Mouse (Mus musculus) 3134 (cell line): ENCODE measurements around the gene Polr2f.

ENCODE experiments used
- DNase-seq: peaks from one replicate; pipeline ENCODE4 v3.0.0-alpha.2; 2011; ENCODE audit warnings: low spot score; ENCODE audit not compliant: insufficient read length; ENCODE audit errors: extremely low read depth

The Polr2f gene

DNA sequence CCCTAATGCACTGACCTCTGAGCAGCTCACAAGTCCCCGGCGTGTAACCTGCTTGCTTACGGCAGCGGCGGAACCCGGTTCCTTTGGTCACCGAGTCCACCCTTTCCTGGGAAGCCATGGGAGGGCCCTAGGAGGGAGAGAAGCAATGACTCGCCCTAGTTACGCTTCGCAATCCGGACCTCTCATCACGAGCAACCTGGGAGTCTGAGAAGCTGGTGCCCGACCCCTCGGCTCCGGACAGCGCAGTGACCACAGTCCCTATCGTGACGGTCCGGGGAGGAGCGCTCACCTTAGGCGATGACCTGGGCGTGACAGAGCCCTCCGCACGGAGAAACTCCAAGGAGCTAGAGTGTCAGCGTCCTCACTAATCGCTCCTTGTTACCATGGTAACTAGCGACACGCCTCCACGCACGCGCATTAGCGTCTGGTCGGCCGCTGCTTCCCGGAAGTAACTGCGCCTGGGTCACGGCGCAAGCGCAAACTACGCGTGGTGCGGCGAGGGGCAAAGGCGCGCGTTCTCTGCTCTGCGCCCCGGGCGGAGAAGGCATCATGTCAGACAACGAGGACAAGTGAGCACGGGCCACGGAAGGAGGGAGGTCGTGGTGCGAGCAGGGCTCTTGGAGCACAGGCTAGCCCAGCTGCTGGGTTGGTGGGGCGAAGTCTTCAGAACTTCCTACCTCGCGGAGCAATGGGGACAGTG lies at the start of gene Polr2f, which contains the start of gene 1700088E04Rik:
Gene Polr2f, plus strand, starts transcription at position 144 of the 700 bp plus-strand sequence.
Gene 1700088E04Rik, minus strand, starts transcription at position 388 of the 700 bp plus-strand sequence.
- peak; percentile 92 for DNase-seq

DNA sequence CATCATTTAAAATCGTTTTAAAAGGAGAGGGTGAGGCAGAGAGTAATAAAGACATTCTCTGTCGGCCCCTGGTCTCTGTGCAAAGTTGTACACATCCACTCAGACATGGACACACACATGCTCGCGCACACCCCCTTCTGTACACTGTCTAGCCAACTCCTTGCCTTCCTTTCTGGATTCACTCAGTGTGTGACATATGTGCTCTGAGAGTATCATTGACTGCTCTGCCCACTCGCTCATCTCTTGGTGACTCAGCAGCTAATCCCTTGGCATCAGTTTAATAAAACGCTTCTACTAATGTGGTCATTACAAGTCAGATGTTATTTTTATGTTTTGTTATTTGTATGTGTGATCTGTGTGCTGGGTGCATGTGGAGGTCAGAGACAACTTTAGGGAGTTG lies 48.5 kb upstream of the Polr2f start:
- no peak for DNase-seq

DNA sequence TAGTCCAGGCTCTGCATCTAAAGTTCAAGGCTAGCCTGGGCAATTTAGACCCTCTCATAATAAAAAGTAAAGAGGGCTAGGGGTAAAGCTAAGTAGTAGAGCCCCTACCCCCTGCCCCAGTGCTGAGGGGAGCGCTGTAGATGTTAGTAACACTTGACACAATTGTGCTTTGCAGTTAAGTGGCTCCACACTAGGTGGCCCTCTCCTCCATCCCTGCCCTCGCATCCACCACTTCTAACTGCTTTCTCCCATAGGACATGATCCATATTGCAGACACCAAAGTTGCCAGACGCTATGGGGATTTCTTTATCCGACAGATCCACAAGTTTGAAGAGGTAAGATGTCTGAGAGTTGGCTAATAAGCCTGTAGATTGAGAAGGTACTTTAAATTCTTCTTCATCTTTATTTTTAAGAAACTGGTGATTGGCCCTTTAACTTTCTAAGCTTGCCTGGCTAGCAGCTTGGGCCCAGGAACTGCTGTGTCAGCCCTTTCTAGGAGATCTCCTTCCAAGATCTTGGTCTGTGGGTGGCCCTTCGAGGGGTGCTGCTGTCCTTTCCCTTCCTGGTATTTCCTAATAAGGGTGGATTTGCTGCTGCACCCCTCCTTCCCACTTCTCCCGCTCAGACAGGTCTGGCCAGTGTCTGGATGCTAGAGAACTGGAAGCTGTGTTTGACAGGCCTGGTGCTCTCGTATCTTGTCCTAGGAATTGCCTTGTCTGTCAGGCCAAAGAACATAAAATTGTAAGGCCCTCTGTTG lies 47.5 kb upstream of the Polr2f start:
- no peak for DNase-seq

DNA sequence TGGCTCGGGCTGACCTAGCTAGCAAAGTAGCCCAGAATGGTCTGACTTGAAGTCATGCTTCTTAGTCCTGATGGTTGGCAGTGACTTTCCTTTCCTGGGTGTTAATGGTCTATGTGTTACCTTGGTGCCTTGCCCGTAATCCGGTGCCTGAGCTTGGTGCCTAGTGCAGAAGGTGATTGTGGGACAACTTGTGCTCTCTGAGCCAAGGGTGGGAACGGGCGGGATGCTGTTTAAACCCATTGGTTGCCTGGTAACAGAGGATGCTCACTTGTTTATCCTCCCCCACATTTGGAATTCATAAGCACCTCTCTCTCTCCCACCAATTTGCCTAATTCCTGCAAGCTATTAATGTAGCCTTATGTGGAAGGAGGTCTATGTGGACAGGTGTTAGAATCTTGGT lies 45.3 kb upstream of the Polr2f start:
- no peak for DNase-seq

DNA sequence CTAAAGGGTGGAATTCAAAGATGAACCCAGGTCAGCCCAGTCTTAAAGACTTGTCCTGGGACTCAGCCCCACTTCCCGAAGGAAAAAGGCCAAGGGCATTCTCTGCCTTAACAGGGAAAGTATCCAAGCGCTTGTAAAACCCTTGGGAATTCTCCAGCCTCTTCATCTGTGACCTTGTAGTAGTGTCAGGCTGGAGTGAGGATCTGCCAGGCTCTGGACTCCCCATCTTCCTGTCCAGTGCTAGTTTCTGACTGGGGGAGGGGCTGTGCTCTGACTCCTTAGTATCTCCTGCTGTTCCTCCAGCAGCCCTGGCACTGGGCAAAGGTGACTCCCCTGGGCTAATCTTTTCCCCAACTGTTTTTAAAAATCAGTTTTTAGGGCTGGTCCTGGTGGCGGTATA lies 44.3 kb upstream of the Polr2f start:
- DNase-seq: no peak

DNA sequence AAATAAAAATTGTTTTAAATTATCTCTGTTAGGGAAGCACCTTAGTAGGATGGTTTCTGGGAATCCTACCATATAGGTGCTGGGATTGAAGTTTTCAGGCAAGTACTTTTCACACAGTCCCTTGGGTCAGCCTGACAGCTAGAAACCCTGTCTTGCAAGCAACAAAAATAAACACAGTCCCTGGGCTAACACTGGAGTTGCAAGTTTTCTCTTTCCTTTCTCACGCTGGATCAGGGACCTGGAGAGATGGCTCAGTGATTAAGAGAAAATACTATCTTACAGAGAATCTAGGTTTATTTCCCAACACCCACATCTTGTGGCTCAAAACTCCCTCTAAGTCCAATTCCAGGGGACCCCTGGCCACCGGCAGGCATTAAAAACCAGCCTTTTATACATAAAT lies 43.7 kb upstream of the Polr2f start:
- DNase-seq: no peak

DNA sequence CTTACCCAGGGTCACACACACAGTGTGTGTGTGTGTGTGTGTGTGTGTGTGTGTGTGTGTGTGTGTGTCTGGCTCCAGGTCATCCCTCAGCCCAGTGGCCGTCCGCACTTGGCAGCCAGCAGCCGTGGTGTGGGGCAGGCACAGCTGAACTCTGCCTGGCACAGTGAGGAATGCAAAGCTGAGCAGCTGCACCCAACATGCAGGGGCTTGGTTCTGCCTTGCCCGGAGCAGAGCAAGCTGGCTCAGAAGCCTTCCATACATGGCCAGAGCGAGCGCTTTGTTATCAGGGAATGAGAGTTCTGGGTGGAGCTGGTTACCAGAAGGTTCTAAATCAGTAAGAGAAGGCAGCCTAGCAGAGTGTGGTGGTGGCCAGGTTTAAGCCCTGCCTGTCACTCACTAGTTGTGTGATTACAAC lies 43.2 kb upstream of the Polr2f start:
- peak; percentile 53 for DNase-seq

DNA sequence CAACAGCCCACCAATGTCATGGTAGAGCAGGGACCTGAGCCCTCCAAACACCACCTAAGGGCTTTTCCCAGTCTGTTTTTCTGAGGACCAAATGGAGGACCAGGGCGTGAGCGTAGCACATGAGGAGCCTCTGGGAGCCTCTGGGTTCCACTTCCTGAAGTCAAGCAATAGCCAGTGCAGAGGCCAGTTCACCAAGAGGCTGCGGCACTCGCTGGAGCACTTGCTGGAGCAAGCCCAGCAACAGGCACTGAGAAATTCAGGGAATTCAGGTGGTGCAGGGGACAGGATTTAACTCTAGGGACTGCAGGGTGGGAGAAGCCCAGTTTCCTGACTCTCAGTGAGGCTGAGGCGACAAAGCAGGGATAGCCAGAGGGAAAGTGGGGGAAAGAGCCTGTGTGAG lies 42.6 kb upstream of the Polr2f start:
- no peak for DNase-seq

DNA sequence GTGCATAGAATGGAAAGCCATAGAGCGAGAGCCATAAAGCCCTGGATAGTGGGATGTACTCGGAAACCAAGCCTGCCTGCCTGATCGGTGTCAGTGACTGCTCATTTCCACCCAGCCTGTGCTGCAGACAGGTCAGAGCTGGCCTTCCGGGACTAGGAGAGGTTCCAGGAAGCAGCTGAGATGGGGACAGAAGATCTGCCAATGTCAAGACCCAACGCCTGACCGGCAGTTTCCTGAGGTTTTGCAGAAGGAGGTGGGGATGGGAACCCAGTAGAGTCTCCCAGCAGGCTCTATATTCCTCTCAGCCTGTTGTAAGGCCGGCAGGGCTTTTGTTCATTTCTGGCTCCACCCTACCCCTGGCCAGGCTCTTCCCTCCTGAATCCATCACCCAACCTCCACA lies 41.9 kb upstream of the Polr2f start:
- DNase-seq: no peak

DNA sequence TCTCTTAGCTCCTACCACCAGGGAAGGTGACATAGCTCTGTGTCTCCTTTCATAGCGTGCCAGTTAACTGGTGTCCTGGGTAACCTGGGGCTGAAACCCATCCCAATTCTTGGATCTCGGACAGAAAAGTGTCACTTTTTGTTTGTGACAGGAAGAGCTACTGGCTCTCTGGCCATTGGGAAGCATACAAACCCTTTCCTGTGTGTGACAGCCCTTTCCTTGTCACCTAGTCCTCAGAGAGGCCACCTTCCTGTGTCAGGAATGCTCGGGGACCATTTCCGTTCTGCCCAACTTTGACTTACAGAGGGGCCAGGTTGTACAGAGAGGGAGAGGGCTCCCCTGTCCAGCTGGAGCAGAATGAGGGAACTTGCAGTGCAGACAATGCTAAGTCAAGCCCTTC lies 41.4 kb upstream of the Polr2f start:
- DNase-seq: no peak

DNA sequence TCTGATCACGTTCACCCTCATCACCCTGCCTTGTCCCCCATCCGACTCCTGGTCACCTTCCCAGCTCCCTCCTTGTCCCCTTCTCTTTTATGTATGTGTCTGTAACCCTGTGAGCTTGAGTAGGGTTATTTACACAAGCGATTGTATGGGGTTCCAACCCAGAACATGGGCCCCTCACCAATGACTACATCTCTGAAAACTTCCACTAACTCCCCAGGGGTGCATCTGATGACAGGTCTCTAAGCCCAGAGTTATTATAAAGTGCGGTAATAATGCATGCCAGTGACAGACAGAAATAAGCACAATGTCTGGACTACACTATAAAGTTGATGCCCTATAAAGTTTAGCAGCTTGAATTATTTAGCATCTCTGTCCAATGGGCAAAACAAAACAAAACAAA lies 40.4 kb upstream of the Polr2f start:
- DNase-seq: no peak

DNA sequence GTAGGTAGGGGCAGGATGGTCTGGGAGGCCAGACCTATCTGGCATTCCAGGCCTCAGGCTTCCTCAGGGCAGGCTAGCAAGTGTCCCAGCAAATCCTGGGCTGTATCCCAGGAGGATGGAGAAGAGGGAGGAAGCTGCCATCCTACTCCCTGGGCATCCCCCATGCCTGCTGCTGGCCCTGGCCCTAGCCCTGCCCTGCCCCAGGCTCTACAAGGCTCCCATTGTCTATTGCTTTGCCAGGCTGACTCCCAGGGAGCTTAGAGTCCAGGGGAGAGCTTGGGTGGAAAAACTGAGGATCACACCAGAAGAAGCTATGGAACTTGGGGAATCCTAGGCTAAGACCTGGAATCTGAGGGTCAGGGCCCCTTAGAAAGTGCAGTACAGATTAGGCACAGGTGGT lies 39.3 kb upstream of the Polr2f start:
- no peak for DNase-seq

DNA sequence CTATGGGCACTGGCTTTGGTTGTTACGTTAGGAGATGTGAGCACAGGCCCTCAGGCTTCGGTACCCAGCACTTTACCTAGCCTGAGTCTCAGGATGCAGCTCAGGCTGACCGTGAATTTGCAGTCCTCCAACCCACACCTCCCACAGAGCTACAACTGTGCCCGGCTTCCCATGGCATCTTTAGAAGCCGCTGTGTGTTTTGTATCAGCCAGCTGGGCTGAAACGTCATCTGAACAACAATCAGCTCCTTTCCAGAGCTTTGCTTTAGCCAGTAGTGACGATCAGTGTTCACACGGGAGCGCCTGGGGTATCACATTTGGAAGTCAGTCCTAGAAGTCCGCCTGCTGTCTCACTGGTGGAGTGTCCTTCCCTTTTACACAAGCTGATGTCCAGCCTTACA lies 37.5 kb upstream of the Polr2f start:
- no peak for DNase-seq

DNA sequence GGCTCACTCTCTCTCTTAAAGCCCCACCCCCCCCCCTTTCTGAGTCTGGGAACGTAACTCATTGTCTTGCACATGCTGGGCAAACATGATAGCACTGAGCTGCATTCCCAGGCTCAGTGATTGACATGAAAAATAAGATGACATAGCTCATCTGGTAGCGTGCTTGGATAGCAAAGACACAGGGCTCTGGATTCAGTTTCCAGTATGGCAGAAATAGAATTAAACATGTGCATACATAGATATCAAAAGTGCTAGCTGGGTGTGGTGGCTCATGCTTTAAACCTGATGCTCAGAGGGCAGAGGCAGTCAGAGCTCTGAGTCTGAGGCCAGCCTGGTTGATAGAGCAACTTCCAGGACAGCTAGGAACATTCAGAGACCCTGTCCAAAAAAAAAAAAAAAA lies 35.0 kb upstream of the Polr2f start:
- no peak for DNase-seq

DNA sequence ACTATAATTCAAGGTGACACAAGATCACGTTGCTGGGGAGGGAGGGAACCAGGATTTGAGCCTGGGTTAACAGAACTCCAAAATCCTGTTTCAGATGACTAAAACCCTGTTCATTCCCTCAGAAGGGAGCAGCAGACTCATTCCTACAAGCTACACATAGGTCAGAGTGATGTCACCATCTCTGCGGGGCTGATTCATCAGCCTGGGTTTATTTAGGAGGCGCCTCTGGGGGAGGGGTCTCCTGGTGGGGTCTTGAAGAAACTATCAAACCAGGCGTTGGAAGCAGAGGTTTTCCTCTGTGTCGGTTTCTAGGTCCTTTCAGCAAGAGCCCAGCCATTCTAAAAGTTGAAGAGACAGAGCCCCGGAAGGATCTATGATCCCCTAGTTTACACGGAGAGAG lies 32.8 kb upstream of the Polr2f start:
- no peak for DNase-seq

DNA sequence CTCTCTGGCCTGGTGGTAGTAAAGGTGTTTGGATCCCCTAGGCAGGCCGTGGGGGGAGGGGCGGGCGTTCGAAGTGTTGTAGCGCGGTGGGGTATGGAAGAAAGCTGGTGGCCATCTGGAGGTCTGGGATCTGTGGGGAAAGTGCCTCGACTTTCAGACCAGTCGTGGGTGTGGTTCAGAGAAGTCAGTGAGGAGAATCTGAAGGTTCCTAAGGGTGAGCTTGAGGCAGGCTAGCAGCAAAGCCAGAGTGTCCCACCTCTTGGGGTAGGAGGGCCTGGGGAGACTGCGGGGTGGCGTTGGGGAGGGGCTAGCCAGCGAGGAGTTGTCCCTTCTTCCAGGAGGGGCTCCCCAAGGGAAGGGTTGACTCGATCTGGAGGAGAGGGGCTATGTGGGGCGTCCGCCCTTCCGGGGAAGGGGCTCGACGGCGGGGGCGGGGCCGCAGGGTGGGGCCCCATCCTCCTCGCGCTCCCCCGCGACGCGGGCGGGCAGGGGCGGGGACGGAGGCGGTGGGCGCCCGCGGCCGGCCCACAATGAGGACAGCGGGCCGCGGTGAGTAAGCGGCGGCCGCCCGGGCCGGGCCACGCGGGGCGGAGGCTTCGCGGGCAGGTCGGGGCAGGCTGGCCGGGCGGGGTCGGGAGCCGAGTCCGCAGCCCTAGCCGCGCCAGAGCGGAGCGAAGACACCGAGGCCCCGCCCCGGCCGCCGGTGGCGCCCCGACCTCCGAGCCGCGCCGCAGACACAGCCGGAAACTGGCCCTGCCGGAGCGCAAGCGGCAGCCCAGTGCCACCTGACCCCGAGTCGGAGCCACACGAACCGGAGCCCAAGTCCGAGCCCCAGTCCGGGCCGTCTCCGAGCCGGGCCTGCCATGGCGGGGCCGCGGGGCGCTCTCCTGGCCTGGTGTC lies 32.1 kb upstream of the Polr2f start, which contains the start of gene Micall1:
Gene Micall1, plus strand, starts transcription at position 478 of the 900 bp plus-strand sequence.
- peak; percentile 86 for DNase-seq

DNA sequence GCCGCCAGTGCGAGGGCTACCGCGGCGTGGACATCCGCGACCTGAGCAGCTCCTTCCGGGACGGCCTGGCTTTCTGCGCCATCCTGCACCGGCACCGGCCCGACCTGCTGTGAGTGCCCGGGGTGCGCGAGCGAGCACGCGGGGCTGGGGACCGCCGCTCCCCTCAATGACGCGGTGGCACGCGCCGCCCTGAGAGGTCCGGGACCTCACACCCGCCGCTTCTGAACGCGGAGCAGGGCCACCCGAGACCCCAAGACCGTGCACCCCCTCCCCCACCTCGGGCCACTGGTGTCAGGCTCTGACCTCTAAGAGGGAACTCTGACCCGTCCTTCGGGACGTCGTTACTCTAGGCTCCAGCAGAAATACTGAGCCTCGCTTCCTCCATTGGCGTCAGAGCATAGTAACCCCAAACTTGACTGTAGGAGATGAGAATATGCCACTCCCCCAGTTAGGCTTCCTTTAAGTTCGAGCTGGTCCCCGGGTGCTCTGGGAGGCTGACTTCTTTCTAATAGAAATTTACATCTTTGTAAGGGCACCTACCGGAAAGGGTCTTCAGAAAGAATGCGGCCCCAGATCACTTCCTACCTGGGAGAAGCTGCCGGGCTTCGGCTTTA lies 31.4 kb upstream of the Polr2f start:
- no peak for DNase-seq

DNA sequence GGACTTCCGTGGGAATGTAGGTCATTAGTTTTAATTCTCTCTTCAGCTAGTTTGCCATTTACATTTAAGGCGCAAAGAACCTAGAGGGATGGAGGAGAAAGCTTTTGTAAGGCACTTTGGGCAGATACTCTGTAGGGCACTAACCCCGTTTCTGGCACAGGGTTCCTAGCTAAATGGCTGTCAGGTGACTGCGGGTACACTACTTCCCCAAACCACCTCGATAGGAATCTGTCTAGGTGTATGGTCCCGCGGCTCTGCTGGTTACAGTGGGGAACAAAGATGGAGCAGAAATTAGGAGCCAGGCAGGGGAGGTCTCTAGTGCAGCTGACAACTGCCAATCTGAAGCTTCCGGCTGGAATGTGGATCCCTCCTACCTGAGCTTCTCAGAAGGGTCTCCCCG lies 30.8 kb upstream of the Polr2f start:
- no peak for DNase-seq

DNA sequence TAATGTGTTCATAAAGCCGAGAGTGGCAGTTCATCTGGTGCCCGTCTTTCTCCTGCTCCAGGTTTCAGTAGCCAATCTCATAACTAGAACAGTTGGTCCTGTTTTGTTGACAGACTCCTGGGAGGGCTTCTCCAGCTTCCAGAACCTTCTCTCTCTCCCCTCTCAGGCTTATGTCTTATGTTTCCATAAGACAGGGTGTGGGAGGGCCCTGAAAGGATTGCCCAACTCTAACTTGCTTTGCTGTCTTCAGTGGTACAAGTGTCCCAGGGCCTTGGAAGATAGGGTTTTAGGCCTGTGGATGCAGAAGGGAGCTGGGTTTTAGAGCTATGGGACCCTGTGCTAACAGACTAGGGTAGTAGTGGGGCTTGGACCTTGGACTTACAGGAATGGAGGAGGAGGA lies 30.3 kb upstream of the Polr2f start:
- no peak for DNase-seq

DNA sequence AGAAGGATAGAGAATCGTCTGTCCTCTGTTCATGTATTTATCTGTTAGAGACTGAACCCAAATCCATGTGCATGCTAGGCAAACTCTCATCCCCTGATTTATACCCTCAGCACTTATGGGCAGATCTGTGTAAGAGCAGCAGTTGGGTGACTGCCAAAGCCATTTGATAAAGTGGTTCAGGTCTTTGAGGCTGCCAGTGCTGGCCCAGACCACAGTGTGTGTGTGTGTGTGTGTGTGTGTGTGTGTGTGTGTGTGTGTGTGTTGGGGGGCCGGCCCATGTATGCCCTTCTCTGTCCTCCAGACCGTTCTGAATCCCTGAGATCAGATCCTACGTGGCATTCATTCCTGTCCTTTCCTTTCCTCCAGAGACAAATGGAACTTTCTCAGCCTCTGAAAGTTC lies 29.0 kb upstream of the Polr2f start:
- no peak for DNase-seq

DNA sequence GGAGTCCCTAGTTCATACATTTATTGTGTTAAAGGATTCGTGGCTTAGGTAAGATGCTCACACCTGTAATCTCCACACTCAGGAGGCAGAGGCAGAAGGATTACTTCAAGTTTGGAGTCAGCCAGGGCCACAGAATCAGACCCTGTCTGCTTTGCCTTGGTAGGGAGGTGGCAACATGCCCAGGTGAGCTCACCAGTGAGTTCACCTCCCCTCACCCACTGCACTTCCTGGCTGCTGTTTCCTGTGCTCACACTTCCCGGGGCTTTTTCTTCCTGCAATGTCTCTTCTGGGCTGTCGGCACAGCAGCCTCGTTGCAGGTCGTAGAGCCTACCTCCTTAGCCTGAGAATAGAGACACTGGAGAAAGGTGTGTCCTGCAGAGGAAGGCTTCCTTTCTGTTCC lies 25.5 kb upstream of the Polr2f start:
- DNase-seq: no peak
